Mouse (Mus musculus) erythroblast, embryonic 14.5 days (primary cell): Measurements from ENCODE around the gene Cdh1. TPM values are rescaled to one million over a fixed set of nuclear protein-coding genes. Genes with fewer than 3 reads are reported as not detected.

ENCODE experiments used
- H3K27me3 ChIP-seq: 2 replicates; pipeline ENCODE4 v1.6.1; 2012; ENCODE audit warnings: inconsistent platforms; ENCODE audit not compliant: control insufficient read depth
- H3K36me3 ChIP-seq: 2 replicates; pipeline ENCODE4 v1.6.1; 2012; ENCODE audit warnings: mild to moderate bottlenecking, inconsistent platforms; ENCODE audit not compliant: control insufficient read depth
- H3K4me1 ChIP-seq: 2 replicates; pipeline ENCODE4 v1.6.1; 2012; ENCODE audit warnings: inconsistent platforms; ENCODE audit not compliant: control insufficient read depth
- H3K4me3 ChIP-seq: replicated peaks from 2 replicates; pipeline ENCODE3; 2012; ENCODE audit warnings: moderate library complexity, mild to moderate bottlenecking, inconsistent platforms
- H3K9me3 ChIP-seq: 2 replicates; pipeline ENCODE4 v1.6.1; 2012; ENCODE audit warnings: low read length, inconsistent platforms, mixed read lengths; ENCODE audit not compliant: control insufficient read depth
- GATA1 ChIP-seq: IDR thresholded peaks from 2 replicates; pipeline ENCODE4 v1.6.1; 2012; ENCODE audit warnings: low read length, inconsistent platforms, mixed read lengths
- TAL1 ChIP-seq: IDR thresholded peaks from 3 replicates; pipeline ENCODE4 v1.6.1; 2012; ENCODE audit warnings: low read length, inconsistent platforms, mixed read lengths
- polyA plus RNA-seq: library from polyadenylated mRNA; stranded (reverse); fragments of >175 nt; gene quantifications from 2 replicates; pipeline ENCODE4 v1.2.3, GENCODE M21; 2012

Cdh1 gene
- polyA plus RNA-seq, 1 experiment = not detected

DNA sequence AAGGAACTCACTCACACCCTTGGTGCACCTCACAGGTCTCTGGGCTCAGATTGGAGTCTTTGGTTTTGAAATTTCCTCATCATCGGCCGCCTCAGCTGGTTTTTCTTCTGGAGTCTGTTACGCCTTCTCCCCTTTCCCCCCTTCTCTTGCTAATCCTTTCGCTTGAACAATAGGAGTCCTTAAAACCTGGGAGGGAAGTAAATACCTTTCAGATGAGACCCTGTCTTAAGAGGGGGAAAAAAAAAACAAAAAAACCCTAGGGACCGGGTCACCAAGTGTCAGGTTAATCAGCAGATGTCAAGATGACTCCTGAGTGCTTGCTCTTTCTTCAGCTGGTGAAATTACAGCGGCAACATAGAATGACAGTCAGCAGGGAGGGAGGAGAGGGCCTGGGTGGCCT, 14.0 kb downstream of the Cdh1 start:
- TF ChIP-seq GATA1 (no peak), TAL1 (no peak)
- no peak overlapping the region for H3K4me3 ChIP-seq
- no peaks in the 10 kb centered on the region for H3K27me3 ChIP-seq
- H3K9me3 ChIP-seq = no peaks in the 10 kb centered on the region
- H3K4me1 ChIP-seq = no peaks in the 10 kb centered on the region
- H3K36me3 ChIP-seq = no peaks in the 10 kb centered on the region

DNA sequence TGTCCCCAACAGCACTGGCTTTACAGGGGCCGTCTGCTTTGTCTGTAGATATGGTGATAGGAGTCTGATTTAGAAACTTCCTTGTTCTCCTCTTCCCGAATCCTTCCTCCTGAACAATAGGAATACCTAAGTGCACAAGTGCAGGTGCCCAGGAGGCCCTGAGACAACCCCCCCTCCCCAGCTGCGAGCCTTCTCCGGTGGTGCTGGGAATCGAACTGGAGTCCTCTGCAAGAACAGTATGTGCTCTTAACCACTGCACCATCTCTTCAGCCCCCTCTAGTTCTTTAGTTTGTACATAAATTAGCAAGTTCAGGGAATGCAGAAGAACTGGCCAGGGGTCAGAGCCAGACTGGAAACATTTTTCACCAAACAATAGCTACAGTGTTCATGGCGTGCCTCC, 14.7 kb downstream of the Cdh1 start:
- H3K9me3 ChIP-seq = no peaks in the 10 kb centered on the region
- no peaks in the 10 kb centered on the region for H3K27me3 ChIP-seq
- TF ChIP-seq GATA1 = no peak
- H3K36me3 ChIP-seq = no peaks in the 10 kb centered on the region
- no peak overlapping the region for H3K4me3 ChIP-seq
- H3K4me1 ChIP-seq = no peaks in the 10 kb centered on the region

DNA sequence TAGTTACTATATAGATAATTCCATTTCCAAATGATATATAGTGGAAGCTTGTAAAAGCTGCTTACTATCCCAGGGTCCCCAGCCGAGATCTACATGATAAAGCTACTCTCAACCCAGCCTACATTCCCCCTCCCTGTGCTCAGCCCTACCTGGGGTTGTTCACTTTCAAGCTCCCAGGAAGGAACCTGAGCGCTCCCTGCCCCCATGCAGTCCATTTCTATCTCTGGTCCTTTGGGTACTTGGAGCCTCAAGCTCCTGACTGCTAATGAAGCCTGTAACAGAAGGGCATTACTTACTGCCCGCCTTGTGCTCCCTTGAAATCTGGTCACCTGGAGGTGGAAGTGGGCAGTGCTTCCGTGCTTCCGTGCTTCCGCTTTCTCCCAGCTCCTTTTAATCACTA, 15.2 kb downstream of the Cdh1 start:
- H3K4me3 ChIP-seq = no peak overlapping the region
- H3K4me1 ChIP-seq = no peaks in the 10 kb centered on the region
- H3K36me3 ChIP-seq = no peaks in the 10 kb centered on the region
- no peaks in the 10 kb centered on the region for H3K9me3 ChIP-seq
- TF ChIP-seq TAL1 (no peak), GATA1 (no peak)
- H3K27me3 ChIP-seq = no peaks in the 10 kb centered on the region

DNA sequence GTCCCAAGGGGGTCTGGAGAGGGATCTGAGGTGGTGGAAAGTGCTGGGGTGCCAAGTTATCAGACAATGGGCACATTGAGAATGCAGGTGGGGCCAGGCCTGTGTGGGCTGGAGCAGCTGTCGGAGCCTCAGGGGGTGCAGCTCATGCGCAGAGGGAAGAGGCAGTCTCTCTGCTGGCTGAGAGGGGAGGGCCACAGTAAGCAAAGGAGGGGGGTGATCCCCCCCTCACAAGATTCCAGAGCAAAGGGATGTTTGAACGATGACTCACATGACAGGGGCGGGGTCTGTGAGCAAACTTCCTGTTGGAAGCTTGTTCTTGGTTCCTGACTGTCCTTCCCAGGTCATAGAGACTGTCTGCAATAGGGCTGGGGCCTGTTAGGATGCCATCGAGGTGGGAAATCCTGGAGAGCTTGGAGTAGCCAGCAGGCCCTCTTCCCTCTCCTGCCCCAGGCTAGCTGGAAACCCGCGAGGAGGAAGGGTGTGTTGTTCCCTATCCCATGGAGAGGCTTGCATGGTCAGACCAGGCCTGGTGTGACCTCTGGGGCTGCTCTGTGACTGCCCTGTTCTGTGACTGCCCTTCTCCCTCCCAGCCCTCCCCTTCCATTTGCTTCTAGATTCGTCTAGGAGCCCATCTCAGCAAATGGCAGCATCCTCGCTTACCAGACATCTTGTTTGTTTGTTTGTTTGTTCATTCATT, 16.5 kb downstream of the Cdh1 start:
- Histone ChIP-seq H3K9me3 (no peaks in the 10 kb centered on the region), H3K4me1 (no peaks in the 10 kb centered on the region), H3K36me3 (no peaks in the 10 kb centered on the region), H3K27me3 (no peaks in the 10 kb centered on the region), H3K4me3 (no peak overlapping the region)
- no peak for TF ChIP-seq GATA1
- no peak for TF ChIP-seq TAL1

DNA sequence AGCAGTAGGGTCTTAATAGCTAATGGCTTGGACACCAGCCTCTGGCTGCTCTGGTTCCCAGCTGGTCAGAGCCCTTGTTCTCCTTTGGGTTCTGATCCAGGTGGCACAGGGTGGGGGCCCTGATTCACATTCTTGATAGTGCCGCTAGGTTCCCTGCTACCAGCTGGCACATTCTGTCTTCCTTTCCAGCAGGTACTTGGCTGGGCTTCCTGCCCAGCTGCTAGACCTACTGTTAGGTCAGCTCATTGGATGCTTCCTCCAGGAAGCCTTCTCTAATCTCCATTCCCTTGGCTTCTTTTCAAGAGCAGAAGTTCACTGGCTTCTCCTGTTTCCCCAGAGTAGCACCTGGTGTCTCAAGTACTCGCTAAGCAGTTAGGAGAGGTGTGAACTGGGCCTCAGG, 17.3 kb downstream of the Cdh1 start:
- Histone ChIP-seq H3K4me1 (no peaks in the 10 kb centered on the region), H3K9me3 (no peaks in the 10 kb centered on the region), H3K27me3 (no peaks in the 10 kb centered on the region), H3K4me3 (no peak overlapping the region), H3K36me3 (no peaks in the 10 kb centered on the region)
- TF ChIP-seq TAL1 = no peak
- TF ChIP-seq GATA1 = no peak

DNA sequence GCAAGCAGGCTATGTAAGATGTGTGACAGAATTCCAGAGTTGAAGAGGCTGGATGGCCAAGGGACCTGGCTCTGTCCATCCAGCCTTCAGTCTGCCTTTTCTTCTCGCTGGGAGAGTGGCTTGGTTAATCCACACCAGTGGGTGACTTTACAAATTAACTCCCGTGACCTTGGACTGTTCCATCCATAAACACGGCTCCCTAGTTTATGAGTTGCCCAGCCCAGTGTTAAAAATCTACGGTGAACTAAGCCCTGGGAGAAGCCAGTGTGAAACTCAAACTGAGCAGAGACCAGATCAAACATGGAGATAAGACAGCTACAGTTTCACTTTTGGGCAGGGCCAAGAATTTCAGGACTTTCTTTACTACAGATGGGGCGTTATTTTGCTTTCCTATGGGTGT, 19.9 kb downstream of the Cdh1 start:
- no peak for TF ChIP-seq TAL1
- no peak for TF ChIP-seq GATA1
- H3K4me1 ChIP-seq = no peaks in the 10 kb centered on the region
- no peak overlapping the region for H3K4me3 ChIP-seq
- H3K27me3 ChIP-seq = no peaks in the 10 kb centered on the region
- H3K9me3 ChIP-seq = no peaks in the 10 kb centered on the region
- H3K36me3 ChIP-seq = no peaks in the 10 kb centered on the region

DNA sequence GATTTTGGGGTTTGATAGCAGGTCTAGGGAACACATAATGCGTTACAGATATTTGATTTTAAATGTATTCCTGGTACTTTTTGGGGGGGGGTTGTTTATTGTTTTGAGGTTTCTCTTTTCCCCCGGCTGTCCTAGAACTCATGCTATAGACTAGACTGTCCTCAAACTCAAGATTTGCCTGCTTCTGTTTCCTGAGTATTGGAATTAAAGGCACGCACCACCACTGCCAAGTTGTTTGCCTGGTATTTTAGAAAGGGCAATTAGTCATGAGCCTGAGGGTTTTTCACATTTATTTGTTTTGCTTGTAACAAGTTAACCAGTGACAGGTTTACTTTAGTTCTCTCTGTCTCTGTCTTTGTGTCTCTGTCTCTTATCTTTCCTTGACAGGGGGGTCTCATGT, 20.3 kb downstream of the Cdh1 start:
- no peaks in the 10 kb centered on the region for H3K4me1 ChIP-seq
- TF ChIP-seq TAL1 (no peak), GATA1 (no peak)
- no peaks in the 10 kb centered on the region for H3K36me3 ChIP-seq
- H3K4me3 ChIP-seq = no peak overlapping the region
- no peaks in the 10 kb centered on the region for H3K27me3 ChIP-seq
- H3K9me3 ChIP-seq = no peaks in the 10 kb centered on the region

DNA sequence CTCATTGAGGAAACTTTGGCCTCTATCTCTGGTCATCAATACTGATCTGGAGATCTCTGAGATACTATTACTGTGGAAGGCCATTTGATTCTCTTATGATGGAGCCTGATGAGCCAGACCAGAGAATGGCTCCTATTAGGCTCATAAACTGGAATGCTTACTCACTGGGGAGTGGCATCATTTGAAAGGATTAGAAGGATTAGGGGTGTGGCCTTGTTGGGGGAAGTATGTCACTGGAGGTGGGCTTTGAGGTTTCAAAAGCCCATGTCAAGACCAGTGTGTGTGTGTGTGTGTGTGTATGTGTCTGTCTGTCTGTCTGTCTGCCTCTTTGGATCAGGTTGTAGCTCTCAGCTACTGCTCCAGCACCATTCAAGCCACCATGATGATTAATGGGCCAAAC, 20.8 kb downstream of the Cdh1 start:
- Histone ChIP-seq H3K4me3 (no peak overlapping the region), H3K36me3 (no peaks in the 10 kb centered on the region), H3K9me3 (no peaks in the 10 kb centered on the region), H3K4me1 (no peaks in the 10 kb centered on the region), H3K27me3 (no peaks in the 10 kb centered on the region)
- no peak for TF ChIP-seq GATA1
- no peak for TF ChIP-seq TAL1

DNA sequence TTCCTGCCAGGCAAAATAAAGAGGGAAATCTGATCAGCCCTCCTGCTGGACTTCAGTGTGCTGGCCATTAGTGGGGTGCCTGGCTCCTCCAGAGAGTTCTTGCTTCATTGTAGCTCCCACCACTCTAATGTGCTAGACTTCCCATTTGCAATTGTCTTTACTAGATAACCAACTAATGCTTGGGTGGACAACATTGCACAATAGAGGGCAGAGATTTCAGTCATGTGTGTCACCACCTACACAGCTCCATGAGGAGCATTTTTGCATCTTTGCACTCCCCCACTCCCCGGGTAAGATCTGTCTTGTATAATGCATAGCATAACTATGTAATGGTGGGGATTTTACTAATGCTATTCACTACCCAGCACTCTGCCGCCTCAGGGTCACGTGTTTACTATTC, 21.6 kb downstream of the Cdh1 start:
- Histone ChIP-seq H3K9me3 (no peaks in the 10 kb centered on the region), H3K36me3 (no peaks in the 10 kb centered on the region), H3K4me3 (no peak overlapping the region), H3K4me1 (no peaks in the 10 kb centered on the region), H3K27me3 (no peaks in the 10 kb centered on the region)
- no peak for TF ChIP-seq TAL1
- no peak for TF ChIP-seq GATA1
